Mouse (Mus musculus) MEL-GATA-1-ER (cell line): ENCODE measurements around the gene Flii.

ENCODE experiments used
- DNase-seq: peaks from one replicate; pipeline ENCODE4 v3.0.0-alpha.2; 2012; ENCODE audit warnings: low read depth; ENCODE audit errors: extremely low read depth

Flii gene

GRCm38 (mm10) chr11:60715833-60716232, 11.2 kb downstream of the Flii start:
- no peak for DNase-seq

DNA sequence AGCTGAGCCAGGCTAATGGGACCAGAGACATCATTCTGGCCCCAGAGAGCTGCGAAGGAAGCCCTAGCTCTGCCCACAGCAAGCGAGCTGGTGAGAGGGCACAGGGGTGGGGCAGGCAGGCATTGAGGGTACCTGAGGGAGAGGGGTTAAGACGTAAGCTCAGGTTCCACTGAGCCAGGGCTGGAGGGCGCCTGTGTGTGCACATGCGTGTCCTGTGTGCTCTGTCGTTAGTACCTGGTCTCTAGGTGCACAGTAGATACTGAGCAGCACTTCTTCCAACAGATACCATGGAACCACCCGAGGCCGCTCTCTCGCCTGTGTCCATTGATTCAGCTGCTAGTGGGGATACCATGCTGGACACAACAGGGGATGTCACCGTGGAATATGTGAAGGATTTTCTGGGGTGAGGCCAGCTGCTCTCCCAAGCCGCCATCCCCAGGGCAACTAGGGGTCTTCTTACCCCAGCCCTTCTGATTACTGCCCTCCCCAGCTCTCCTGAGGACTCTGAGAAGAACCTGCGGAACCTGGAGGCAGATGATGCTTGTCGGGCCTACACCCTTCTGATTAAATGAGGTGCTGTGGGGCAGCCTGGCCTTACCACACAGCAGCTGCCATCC, 14.3 kb downstream of the Flii start:
- DNase-seq, result no peak

- DNase-seq, result no peak
Observed at GRCm38 (mm10) chr11:60712040-60712439, 15.0 kb downstream of the Flii start.

DNA sequence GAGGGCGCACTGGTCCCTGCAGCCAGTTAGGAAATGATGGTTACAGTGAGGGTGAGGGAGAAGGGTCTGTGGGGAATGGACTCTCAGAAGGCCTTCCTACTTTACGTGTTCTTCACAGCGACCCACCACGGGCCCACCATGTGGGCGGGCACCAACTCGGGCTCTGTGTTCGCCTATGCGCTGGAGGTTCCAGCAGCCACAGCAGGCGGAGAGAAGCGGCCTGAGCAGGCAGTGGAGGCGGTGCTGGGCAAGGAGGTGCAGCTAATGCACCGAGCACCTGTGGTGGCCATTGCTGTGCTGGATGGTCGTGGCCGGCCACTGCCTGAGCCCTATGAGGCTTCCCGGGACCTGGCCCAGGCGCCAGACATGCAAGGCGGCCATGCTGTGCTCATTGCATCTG, 15.8 kb downstream of the Flii start:
- no peak for DNase-seq

DNA sequence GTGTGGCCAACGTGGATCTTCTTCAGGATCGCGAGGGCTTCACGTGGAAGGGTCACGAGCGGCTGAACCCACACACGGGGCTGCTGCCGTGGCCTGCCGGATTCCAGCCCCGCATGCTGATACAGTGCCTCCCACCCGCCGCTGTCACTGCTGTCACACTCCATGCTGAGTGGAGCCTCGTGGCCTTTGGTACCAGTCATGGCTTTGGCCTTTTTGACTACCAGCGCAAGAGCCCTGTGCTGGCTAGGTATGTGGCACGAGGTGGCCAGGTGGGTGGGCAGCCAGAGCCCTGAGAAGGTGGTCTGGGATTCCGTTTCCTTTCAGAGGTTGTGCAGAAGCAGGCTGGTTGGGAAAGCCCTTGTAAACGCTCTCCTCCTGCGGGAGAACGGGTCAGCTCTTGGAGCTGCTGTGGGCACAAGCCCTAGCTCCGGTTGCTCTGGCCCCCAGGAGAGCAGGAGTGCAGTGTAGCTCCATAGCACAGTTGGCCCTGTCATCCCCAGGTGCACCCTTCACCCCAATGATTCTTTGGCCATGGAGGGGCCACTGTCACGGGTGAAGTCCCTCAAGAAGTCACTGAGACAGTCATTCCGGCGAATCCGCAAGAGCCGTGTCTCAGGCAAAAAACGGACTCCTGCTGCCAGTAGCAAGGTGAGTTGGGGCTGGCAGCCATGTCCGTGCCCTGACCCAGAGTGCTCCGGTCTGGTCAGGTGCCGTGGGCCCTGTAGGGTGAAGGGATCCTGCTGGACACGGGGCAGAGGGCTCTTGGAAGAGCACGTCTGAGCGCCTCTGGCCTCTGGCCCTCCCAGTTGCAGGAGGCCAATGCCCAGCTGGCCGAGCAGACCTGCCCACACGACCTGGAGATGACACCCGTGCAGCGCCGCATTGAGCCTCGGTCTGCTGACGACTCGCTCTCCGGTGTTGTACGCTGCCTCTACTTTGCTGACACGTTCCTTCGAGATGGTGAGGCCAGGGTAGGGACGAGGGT, 17.3 kb downstream of the Flii start:
- no peak for DNase-seq

- DNase-seq, result no peak
Observed at GRCm38 (mm10) chr11:60708631-60709030, 18.4 kb downstream of the Flii start.

- no peak for DNase-seq
Observed at GRCm38 (mm10) chr11:60707672-60708071, 19.4 kb downstream of the Flii start.

GRCm38 (mm10) chr11:60706696-60707480, 20.2 kb downstream of the Flii start:
- DNase-seq, result no peak

DNA sequence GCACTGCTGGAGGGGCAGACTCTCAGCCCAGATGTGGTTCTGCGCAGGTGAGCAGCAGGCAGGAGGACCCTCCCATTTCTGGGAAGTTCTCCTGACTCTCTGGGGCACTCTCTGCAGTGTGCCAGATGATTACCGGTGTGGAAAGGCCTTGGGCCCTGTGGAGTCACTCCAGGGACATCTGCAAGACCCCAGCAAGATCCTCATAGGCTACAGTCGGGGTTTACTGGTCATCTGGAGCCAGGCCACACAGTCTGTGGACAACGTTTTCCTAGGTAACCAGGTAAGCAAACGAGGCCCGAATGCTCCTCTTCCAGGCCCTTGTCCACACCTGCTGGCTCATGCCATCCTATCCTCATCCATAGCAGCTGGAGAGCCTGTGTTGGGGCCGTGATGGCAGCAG, 21.0 kb downstream of the Flii start:
- DNase-seq, result no peak

GRCm38 (mm10) chr11:60705255-60705654, 21.8 kb downstream of the Flii start:
- DNase-seq, result no peak

GRCm38 (mm10) chr11:60704023-60704880, 22.8 kb downstream of the Flii start:
- no peak for DNase-seq

GRCm38 (mm10) chr11:60703131-60703530, 23.9 kb downstream of the Flii start:
- DNase-seq, result no peak

GRCm38 (mm10) chr11:60701611-60702010, 25.5 kb downstream of the Flii start:
- DNase-seq, result no peak

- no peak for DNase-seq
Observed at GRCm38 (mm10) chr11:60700320-60701185, 26.5 kb downstream of the Flii start.

- peak; percentile 49 for DNase-seq
Observed at GRCm38 (mm10) chr11:60699524-60700075, 27.5 kb downstream of the Flii start, which contains the start of gene Llgl1. TSS of gene Llgl1 (plus strand) at chr11:60699723.

GRCm38 (mm10) chr11:60698806-60699523, 28.1 kb downstream of the Flii start:
- peak; percentile 22 for DNase-seq

GRCm38 (mm10) chr11:60697561-60697960, 29.5 kb downstream of the Flii start:
- peak; percentile 48 for DNase-seq

DNA sequence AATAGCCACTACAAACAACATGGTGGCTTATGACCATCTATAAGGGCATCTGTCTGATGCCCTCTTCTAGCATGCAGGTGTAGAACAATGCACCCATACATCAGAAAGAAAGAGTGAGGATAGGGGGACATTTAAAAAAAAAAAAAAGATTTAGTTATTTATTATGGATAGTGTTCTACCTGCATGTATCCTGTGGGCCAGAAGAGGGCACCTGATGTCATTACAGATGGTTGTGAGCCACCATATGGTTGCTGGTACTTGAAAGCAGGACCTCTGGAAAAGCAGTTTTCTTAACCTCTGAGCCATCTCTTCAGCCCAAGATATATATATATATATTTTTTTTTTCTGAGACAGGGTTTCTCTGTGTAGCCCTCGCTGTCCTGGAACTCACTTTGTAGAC, 30.9 kb downstream of the Flii start:
- no peak for DNase-seq
